Mouse (Mus musculus) NIH3T3 (cell line): Measurements from ENCODE around the gene Shcbp1l.
"Not testable (repeated sequence)": the region's sequence is repeated elsewhere in the genome, so short reads cannot be mapped to it uniquely, and the experiment has no call there.

Experiments used
- DNase-seq: peaks from one replicate; pipeline ENCODE4 v3.0.0-alpha.2; 2012; ENCODE audit warnings: low read depth

Gene Shcbp1l

DNA sequence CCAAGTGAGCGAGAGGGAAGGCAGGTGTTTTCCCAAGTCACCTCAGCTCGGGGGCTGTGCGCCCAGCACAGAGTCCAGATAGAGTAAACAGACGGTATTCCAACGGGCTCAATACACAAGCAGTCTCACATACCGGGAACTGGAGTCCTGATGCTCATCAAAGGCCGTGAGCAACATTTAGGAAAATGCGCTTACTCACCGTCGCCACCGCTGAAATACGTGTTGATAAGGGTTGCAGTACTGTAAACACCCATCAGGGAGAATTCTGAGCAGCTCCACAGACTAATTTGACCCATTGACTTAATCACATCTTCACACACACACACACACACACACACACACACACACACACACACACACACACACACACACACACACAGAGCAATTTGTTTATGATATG, 691 bp upstream of the Shcbp1l start:
- DNase-seq: no peak

DNA sequence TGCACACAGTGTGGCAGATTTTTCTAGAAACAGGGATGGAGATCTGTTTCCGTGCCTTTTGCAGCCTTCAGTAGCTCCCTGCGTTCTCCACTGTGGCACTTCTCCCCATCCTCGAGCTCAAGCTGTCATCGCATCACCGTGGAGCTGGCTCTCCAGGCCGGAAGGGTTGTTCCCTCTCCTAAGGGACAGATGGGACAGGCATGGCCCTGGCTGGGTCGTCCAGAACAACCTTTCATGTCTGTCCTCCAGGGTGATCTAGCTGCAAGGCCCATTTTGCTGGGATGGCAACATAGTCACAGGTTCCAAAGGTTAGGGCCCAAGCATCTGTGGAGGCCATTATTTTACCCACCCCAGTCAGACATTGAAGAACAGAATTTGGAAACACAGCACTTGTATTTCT, 6.2 kb downstream of the Shcbp1l start:
- DNase-seq: no peak

DNA sequence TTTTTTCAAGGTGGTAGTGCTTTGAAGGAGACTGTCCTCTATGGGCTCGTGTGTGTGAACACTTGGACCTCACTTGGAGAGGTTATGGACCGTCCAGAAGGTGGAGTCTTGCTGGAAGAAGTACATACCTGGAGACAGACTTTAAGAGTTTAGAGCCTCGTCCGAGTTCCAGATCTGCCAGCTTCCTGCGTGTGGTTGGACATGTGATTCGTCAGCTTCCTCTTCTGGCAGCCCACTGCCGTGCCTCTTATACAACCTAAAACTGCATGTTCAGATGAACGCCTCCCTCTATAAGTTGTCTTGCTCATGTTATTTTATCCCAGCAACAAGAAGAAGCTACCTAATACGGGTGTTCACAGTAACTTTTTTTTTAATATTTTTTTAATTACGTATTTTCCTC, 6.7 kb downstream of the Shcbp1l start:
- no peak for DNase-seq

DNA sequence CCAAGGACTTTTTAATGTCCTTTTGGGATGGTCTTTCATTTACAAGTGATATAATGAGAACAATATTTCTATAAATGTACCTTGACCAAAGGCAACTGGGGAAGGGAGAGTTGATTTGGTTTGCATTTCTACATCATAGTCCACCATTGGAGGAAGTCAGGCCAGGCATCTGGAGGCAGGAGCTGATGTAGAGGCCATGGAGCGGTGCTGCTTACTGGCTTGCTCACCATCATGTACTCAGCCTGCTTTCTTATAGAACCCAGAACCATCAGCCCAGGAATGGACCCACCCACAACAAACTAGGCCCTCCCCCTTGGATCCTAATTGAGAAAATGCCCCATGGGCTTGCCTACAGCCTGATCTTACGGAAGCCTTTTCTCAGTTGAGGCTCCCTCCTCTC, 7.4 kb downstream of the Shcbp1l start:
- DNase-seq: no peak

DNA sequence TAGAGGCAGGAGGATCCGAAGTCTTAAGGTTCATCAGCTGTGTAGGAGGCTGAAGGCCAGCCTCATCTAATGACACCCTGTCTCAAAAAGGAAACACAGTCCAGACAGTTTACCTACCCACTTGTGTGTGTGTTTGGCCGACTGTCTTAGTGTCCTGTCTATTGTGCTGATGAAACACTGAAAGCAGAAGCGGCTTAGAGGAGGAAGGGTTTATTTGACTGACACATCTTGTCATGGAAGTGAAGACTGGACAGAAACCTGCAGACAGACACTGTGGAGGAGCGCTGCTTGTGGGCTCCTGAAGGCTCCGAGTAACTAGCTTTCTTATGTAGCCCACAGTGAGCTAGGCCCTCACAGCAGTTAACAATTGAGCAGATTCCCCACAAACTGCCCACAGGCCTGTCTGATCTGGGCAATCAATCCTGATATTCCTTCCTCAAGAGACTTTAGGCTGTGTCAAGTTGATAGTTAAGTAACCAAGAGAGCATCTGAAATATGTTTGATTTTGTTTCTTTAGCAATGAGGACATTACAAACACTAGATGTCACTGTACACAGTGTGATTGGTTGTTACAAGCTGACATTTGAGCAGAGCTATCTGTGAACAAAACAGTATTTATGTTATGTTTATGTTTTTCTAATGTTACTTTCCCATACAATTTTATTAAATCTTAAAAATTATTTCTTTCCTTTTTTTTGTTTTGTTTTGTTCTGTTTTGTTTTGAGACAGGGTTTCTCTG, 9.1 kb downstream of the Shcbp1l start:
- DNase-seq: no peak

DNA sequence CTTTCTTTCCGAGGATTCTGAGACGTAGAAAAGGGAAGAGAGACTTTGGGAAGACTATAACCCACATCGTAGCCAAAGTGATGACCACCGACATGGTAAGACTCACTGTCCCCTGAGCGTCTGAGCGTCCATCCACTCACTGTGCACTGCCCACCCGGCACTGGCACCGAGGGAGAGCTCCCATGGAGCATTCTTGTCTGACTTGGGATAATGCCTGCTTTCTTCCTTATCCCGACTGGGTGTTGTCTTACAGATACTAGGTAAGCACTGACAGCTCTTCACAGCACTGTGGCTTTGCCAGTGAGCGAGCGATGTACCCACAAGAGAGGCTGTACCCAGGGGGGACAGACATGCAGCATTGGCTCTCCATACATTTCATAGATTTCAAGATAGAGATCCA, 12.6 kb downstream of the Shcbp1l start:
- DNase-seq: no peak

DNA sequence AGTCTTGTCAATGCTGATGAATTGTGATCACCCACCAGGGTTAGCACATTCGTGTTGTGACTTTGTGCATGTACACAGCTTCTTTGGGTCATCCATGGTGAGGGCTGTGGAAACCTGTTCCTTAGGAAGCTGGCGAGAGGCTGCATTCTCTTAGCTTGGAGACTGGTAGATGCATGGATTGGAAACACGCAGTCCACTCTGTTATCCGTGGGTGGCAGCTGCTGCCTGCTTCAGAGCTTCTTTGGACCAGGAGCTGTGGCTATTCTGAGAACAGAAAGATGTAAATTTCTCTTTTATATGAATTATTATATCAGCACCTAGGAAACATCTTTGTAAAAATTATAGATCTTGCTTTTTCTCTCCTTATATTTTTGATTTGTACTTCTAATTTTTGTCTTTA, 15.8 kb downstream of the Shcbp1l start:
- no peak for DNase-seq

DNA sequence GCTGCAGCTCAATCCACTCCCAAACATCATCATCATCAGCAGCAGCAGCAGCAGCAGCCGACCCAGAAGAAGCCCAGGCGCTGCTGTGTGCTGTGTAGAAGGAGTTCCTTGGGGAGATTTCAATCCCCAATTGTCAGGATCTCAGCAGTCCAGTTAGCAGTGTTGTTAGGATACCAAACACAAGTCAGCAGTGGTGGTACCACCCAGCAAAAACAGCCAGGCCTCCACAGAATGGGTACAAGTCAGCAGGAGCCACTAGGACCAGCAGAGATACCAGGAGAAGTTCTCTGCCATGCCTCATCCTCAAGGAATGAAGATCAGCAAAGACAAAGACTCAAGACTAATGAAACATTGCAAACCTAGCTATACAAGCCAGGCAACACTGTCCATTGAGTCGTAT, 16.7 kb downstream of the Shcbp1l start:
- DNase-seq: no peak

DNA sequence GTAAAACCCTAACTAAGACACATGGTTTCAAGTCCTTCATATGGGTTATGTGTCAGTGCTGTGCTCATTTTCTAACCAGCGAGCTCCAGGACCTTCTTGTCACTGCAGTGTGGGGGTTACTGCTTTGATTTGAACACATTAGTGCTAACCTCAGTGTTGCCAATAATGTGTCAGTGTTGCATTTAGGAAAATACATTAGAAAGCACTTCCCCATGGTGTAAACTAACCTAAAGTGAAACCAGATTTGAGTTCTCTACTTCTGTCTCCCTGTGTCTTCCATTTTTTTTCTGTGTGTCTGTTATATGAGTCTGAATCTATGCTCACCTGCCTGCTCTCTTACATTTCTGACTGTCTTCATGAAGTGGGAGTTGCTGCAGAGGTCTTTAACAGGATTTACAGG, 18.1 kb downstream of the Shcbp1l start:
- no peak for DNase-seq

DNA sequence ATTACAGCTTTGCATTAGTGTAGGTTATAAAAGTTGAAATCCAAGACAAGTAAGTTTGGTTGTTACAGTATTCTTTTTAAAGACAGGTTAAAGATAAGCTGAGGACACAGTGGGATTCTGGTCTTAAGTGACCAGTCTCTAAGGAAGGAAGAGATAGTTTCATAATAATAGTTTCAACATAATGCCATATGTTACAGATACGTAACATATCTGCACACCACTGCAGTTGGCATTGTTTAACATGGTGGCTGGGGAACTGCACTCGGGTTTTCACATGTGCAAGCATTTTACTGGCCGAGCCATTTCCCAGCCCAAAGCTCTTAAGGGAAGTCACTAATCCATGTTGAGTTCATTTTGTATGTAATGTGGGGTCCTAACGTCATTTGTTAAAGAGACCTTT, 18.7 kb downstream of the Shcbp1l start:
- DNase-seq: no peak

DNA sequence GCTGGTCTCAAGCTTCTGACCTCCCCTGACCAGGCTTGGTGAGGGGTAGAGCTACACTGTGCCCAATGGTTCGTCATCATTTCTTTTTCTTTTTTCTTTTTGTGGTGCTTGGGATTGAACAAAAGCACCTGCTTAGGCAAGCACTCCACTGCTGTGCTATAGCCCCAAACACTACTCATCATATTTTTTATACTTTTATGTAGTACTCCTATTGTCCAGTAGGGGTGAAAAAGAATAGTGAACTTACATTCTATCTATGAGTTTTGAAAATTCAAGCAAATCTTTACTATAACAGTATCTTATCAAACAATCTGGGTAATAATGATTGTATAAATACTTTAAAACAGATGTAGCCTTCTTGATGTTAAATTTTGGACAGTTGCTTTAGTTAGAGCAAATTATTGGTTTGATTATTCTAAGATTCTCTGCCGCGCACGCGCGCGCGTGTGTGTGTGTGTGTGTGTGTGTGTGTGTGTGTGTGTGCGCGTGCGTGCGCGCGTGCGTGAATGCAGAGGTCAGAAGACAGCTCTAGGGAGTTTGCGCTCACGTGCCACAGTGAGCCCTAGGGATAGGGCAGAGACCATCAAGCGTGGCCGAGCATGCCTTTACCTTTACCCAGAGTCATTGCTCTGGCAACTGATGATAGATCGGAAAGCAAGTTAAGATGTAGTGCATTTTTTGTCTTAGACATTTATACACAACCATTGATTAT, 21.3 kb downstream of the Shcbp1l start:
- DNase-seq: no peak

DNA sequence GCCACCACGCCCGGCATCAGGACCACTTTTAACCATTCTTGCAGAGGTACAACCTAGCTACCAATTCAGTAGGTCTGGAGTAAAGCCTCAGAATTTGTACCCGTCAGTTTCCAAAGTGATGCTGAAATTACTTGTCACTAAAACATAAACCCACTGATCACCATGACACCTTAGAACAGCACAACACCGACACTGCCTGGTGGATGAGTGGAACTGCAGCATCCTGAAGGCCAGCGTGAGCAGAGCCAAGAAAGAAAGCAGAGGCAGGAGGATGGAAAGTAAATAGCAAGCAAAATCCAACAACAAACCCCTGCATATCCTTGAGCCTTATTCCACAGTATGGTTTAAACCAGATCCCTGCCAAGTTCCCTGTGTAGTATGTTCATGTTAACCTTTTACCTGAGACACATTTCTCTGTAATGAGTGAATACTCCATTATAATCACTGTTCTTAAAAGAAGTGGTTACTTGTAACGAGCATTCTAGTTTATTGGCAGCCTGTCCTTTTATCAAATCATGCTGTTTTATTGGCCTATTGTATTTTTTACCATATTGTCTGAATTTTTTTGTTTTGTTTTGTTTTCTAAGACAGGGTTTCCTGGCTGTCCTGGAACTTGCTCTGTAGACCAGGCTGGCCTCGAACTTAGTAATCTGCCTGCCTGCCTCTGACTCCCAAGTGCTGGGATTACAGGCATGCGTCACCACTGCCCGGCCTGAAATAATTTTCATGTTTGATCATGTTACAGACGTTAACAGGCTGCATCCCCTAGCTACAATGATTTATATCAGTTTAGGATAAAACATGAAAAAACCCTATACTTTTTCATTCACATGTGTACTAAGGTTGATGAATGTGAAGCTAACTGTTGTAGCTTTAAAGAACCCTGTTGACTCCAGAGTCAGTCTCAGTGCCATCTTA, 26.5 kb downstream of the Shcbp1l start:
- DNase-seq: peak; percentile 80

DNA sequence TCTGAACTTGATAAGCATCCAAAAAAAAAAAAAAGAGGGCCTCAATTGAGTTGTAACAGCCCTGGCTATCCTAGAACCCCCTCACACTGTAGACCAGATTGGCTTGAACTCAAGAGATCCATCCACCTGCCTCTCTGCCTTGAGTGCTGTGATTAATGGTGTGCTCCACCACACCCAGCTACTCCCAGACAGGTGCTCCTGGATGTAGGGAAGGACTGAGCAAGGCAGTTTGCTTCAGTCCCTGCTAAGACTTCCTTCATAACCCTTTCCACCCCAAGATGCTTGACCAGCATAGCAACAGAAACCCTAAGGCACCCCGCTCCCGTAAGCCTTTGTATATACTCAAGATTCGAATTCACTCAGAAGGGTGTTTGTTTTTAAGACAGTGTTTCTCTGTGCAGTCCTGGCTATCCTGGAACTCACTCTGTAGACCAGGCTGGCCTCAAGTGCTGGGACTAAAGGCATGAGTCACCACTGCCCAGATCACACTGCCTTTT, 28.2 kb downstream of the Shcbp1l start:
- DNase-seq: no peak

DNA sequence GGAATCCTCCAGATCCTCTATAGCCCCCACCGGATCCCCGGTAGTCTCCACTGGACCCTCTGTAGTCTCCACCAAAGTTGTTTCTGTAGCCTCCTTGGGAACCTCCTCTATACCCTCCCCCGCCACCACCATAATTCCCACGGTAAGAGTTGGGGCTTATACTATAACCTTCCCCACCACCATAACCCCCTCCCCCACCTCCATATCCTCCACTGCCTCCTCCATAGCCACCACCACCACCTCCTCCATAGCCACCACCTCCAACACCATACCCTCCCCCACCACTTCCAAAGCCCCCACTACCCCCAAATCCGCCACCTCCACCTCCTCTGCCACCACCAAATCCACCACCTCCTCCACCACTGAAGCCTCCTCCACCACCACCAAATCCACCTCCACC, 31.2 kb downstream of the Shcbp1l start:
- DNase-seq: no peak

DNA sequence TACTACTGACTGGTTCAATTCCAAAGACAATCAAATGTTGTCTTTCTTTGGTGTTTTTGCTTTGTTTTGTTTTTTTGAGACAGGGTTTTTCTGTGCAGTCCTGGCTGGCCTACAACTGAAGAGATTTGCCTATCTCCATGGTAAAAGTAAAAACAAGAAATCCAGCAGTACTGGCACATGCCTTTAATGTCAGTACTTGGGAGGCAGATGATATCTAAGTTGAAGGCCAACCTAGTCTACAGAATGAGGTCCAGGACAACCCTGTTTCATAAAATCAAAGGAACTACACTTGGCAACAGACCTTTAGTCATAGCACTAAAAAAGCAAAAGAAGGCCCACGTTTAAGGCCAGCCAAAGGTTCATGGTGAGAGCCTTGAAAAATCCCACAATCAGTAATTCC, 36.8 kb downstream of the Shcbp1l start:
- DNase-seq: no peak

DNA sequence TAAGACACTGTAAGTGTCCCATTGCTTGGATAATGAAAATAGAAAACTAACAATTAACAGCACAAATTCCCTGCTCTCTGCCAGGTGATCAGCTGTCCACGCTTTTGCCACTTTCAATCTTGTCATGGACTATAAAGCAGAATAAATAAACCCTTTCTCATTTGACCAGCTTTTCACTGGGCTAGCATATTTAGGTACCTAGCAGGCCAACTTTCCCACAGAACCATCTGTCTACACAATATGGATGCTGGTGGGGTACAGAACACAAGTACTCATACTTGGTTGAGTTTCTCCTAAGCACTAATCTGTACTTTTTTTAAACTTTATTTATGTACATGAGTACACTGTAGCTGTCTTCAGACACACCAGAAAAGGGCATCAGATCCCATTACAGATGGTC, 54.3 kb downstream of the Shcbp1l start:
- no peak for DNase-seq

DNA sequence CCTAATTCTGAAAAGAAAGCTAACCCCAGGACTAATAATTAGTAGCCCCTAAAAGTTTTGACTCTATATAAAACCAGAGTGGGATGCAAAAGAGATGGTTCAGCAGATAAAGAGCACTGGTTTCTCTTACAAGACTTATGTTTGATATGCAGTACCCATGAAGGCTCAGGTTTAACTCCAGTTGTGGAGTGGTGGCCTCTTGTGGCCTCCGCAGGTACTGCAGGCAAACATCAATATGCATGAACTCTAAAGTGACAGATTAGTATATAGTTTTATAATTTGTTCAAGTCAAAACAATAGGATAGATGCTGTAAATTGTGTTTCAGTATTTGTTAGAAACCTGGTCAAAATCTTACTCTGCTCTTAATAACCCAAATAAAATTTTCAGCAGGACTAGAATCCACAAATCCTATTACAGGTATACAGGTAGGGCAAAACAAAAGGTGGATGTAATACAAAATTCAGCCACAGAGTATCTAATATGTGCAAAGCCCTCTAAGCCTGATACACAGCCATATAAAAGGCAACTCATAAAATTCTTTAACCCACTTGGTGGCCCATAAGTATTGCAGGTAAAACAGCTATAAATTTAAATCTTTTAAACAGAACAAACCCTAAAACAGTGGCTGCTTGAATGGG, 55.5 kb downstream of the Shcbp1l start:
- peak; percentile 81 for DNase-seq

DNA sequence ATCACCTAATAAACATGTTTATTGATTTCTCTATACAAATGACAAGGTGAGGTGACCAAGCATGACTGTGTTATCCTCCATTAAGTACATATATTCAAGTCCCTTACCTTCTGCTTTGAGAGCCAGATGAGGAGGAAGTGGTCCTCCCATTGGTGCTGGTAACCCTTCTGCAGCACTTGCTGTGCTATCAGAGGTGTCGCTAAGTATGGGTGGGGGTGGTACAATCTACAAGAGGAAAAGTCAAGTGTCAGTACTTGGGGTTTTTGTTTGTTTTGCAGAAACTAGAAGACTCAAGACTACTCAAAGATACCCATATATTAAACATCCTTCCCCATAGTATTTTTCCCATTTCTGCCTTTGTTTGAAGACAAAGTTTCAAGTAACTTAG, 56.1 kb downstream of the Shcbp1l start:
- DNase-seq: no peak

DNA sequence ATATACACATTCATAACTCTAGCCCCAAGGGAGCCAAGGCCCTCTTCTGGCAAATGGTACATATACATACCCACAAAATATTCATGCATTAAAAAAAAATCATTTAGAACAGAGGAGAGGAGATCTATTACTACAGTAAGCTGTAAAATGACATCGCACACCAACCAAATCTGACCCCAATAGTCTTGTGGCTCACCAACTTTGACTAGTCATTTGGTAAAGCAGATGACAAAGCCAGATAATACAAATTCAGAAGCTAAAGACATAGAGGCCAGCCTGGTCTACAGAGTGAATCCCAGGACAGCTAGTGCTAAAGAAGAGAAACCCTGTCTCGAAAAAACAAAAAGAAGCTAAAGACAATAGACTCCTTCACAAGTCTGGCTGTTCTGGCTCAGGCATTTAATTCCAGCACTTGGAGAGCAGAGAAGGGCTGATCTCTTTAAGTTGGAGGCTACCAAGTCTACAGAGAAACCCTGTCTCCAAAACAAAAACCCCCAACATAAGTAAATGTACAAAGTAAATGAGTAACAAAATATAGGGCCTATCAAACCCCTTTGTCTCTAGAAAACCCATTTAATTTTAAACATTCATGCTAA, 60.3 kb downstream of the Shcbp1l start:
- DNase-seq: peak; percentile 39

DNA sequence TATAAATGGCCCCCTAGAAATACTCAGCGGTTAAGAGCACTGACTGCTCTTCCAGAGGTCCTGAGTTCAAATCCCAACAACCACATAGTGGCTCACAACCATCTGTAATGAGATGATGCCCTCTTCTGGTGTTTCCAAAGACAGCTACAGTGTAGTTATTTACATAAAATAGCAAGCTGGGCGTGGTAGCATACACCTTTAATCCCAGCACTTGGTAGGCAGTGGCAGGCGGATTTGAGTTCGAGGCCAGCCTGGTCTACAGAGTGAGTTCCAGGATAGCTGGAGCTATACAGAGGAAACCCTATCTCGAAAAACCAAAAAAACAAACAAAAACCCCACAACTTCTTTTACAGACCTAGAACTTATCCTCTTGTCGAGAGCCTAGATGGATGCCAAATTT, 61.2 kb downstream of the Shcbp1l start:
- not testable (repeated sequence) for DNase-seq

DNA sequence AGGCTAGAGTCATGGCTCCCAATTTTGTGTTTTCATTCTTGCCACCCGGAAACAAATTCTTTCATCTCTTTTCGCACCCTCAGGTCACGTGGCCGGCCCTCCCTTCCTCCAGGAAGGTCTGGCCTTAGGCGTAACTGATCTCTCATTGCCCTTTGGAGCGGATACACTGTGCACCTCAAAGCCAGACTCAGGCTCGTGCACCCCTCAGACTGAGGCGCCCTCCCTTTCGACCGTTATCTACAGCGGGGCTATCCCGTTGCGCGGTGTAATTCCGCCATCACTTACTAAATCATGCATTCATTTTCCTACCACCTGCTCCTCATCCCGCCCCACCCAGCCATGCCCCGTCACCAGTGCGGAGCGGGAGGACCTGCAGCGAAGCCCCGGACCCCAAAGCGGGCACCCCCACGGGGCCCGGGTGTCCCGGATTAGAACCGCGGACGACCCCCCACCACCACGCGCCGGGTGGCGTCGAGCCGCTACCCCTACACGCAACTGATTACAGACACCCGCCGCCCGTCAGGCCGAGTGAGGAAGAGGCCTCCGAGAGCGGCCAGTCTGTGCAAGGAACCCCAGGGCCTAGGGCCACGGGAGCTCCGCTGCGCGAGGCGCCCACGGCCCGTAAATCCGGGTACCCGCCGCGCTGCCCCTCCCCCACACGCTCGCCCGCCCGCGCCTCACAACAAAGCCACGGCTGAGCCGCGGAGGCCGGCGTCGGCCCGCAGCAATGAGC, 62.0 kb downstream of the Shcbp1l start:
- DNase-seq: peak; percentile 50
